Mouse (Mus musculus) hindbrain, embryonic 15.5 days (tissue): Measurements from ENCODE around the gene Ccdc73. TPM values are rescaled to one million over a fixed set of nuclear protein-coding genes. Genes with fewer than 3 reads are reported as not detected.
"Not testable (repeated sequence)": the region's sequence is repeated elsewhere in the genome, so short reads cannot be mapped to it uniquely, and the experiment has no call there.

ENCODE experiments used
- ATAC-seq: fragments of 200-750 bp; cut with Nextera tagmentation; 2 replicates; pipeline ENCODE4 v1.8.0; 2017; ENCODE audit warnings: low read depth, moderate number of reproducible peaks, moderate TSS enrichment; ENCODE audit not compliant: low FRiP score
- H3K27ac ChIP-seq: fragments of 300-500 bp; sonication (generic); replicated peaks from 2 replicates; pipeline ENCODE4 v1.5.1; 2015; ENCODE audit warnings: mild to moderate bottlenecking, inconsistent platforms
- H3K27me3 ChIP-seq: fragments of 300-500 bp; sonication (generic); 2 replicates; pipeline ENCODE4 v1.6.1; 2015; ENCODE audit warnings: control low read depth, inconsistent platforms
- H3K36me3 ChIP-seq: fragments of 300-500 bp; sonication (generic); 2 replicates; pipeline ENCODE4 v1.6.1; 2015; ENCODE audit warnings: control low read depth, inconsistent platforms
- H3K4me1 ChIP-seq: fragments of 300-500 bp; sonication (generic); replicated peaks from 2 replicates; pipeline ENCODE4 v1.6.1; 2015; ENCODE audit warnings: control low read depth, inconsistent platforms
- H3K4me2 ChIP-seq: fragments of 300-500 bp; sonication (generic); 2 replicates; pipeline ENCODE4 v1.6.1; 2015; ENCODE audit warnings: moderate library complexity, mild to moderate bottlenecking, inconsistent platforms
- H3K4me3 ChIP-seq: fragments of 300-500 bp; sonication (generic); 2 replicates; pipeline ENCODE4 v1.5.1; 2015; ENCODE audit warnings: mild to moderate bottlenecking, inconsistent platforms
- H3K9ac ChIP-seq: fragments of 300-500 bp; sonication (generic); 2 replicates; pipeline ENCODE4 v1.6.1; 2015; ENCODE audit warnings: inconsistent platforms
- H3K9me3 ChIP-seq: fragments of 300-500 bp; sonication (generic); 2 replicates; pipeline ENCODE4 v1.6.1; 2016; ENCODE audit warnings: control low read depth, inconsistent platforms
- WGBS: fragments of 180-500 bp; shearing (Covaris S2); methylation state at CpG from one replicate; pipeline ENCODE4 v1.1.7; 2015; 5-methylcytosine and 5-hydroxymethylcytosine counted together
- polyA plus RNA-seq: library from polyadenylated mRNA; unstranded; fragments of >200 nt; fragmentation: Nextera tagmentation; extraction: Ambion mirVana; gene quantifications from 2 replicates; pipeline ENCODE4 v1.2.1, GENCODE M21; 2015

The Ccdc73 gene
- polyA plus RNA-seq, 1 experiment from 2014 or later, result 4.5 TPM

DNA sequence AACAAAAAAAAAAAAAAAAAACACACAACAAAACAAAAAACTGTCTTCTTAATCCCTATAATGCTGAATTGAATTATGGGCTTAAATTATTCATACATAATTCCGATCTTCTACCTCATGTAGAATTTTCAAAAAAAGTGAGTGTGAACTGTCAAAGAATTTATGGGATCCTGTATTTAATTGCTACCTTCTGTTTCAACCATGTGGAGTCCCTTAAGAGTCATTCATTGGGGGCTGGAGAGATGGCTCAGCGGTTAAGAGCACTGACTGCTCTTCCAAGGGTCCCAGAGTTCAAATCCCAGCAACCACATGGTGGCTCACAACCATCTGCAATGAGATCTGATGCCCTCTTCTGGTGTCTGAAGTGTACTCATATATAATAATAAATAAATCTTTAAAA lies 19.7 kb downstream of the Ccdc73 start:
- H3K27ac ChIP-seq, H3K27me3 ChIP-seq, H3K4me2 ChIP-seq, ATAC-seq, H3K4me1 ChIP-seq, H3K36me3 ChIP-seq, H3K9ac ChIP-seq, H3K4me3 ChIP-seq, H3K9me3 ChIP-seq: not testable (repeated sequence)
- WGBS, result 67% methylated on average over 2 of the region's 2 CpGs

DNA sequence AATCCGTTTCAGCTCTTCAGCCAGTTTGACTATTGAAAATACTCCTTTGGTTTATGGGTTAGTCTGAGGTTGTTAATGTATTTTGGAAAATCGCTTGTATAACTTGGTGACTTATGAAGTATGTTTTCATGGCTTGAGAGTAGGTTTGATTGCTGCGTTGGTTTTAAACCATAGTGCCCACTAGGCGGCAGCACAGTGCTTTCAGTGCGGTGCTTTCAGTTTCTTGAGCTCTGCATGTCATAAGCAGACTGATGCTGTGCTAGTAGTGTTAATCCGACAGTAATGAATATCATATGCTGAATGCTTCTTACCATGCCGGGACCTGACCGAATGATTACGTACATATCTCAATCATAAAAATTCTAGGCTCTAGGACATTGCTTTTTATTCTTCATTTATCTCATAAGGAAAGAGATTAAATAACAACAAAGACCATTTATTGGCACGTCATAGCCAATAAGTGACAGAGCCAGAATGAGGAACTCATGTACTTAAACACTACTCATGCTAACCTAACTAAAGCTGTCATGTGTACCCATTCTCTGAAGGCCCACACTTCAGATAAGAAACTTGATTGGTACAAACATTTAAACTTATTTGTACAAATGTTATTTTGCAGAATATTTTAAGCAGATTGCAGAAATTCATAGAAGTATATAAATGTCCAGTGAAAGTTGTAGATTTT lies 20.4 kb downstream of the Ccdc73 start:
- Histone ChIP-seq H3K4me1 (no peaks in the 10 kb centered on the region), H3K4me3 (no peak overlapping the region), H3K9ac (no peak overlapping the region), H3K27ac (no peak overlapping the region), H3K4me2 (no peak overlapping the region), H3K9me3 (no peaks in the 10 kb centered on the region), H3K36me3 (no peaks in the 10 kb centered on the region), H3K27me3 (0 out of 2 replicates have a peak, but pooled peaks cover 2% of the 10 kb centered on the region)
- WGBS, result 22% methylated on average over 10 of the region's 10 CpGs
- peak; percentile 51; the same call in 1 of the 2 replicates for ATAC-seq

DNA sequence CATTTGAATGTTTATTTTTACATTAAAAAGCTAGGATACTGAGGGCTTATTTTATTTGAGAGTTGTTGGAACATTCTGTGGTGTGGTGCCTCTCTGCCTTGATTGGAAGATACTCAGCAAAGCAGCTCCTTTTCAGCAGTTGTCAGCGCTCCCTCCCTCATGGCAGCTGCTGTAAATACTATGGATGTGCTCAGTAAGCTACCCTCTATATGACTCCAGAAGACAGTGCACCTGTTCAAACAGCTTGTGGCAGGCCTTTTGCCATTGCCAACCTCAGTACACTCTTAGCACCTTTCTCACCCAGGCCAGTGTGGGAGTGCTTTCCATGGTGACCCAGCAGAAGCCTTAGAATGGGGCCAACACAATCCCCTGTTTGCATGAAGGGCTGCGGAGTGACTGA lies 32.4 kb downstream of the Ccdc73 start:
- no peak for ATAC-seq
- H3K4me3 ChIP-seq, result no peak overlapping the region
- H3K9ac ChIP-seq, result no peak overlapping the region
- no peaks in the 10 kb centered on the region for H3K36me3 ChIP-seq
- H3K9me3 ChIP-seq, result no peaks in the 10 kb centered on the region
- H3K4me2 ChIP-seq, result no peak overlapping the region
- 93% methylated on average over 2 of the region's 2 CpGs for WGBS
- H3K27ac ChIP-seq, result no peak overlapping the region
- H3K27me3 ChIP-seq, result no peaks in the 10 kb centered on the region
- no peaks in the 10 kb centered on the region for H3K4me1 ChIP-seq

DNA sequence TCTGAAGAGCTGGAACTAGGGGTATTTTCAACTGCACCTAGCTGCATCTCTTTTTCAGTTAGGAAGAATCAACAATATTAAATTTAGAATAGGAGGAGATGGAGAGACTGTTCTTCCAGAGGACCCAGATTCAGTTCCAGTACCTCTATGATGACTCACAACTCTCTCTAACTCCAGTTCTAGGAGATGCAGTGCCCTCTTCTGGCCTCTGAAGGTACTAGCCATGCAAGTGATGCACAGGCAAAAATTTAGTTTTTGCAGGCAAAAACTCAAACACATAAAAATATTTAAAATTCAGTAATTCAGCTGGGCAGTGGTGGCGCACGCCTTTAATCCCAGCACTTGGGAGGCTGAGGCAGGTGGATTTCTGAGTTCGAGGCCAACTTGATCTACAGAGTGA lies 48.1 kb downstream of the Ccdc73 start:
- H3K27ac ChIP-seq, result no peak overlapping the region
- ATAC-seq, result no peak
- WGBS, result 91% methylated on average over 3 of the region's 3 CpGs
- H3K9me3 ChIP-seq, result no peaks in the 10 kb centered on the region
- no peak overlapping the region for H3K4me3 ChIP-seq
- H3K4me2 ChIP-seq, result no peak overlapping the region
- H3K27me3 ChIP-seq, result no peaks in the 10 kb centered on the region
- no peak overlapping the region for H3K9ac ChIP-seq
- no peaks in the 10 kb centered on the region for H3K36me3 ChIP-seq
- H3K4me1 ChIP-seq, result no peaks in the 10 kb centered on the region

DNA sequence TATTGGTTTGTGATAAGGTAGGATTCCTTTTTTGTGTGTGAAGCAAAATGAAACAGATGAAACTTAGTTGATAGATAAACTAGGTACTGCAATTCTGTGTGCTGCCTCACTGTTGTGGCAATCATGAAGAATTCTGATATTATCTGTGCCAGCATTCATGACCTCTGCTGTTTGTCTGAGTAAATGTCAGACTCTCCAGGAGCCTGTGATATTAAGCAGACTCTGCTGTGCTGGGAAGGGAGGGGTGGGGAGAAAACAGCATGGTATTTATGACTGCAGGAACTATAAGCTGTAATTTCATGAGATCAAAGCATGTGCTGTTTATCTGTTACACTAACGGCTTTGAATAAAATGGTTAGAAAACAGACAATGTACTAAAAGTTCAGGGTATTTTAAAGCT lies 96.9 kb downstream of the Ccdc73 start:
- no peaks in the 10 kb centered on the region for H3K36me3 ChIP-seq
- no peak overlapping the region for H3K27ac ChIP-seq
- H3K9ac ChIP-seq, result no peak overlapping the region
- H3K4me1 ChIP-seq, result no peaks in the 10 kb centered on the region
- no peak overlapping the region for H3K4me3 ChIP-seq
- no peak for ATAC-seq
- no peak overlapping the region for H3K4me2 ChIP-seq
- no peaks in the 10 kb centered on the region for H3K27me3 ChIP-seq
- no peaks in the 10 kb centered on the region for H3K9me3 ChIP-seq
- 56% methylated on average over 1 of the region's 1 CpGs for WGBS

DNA sequence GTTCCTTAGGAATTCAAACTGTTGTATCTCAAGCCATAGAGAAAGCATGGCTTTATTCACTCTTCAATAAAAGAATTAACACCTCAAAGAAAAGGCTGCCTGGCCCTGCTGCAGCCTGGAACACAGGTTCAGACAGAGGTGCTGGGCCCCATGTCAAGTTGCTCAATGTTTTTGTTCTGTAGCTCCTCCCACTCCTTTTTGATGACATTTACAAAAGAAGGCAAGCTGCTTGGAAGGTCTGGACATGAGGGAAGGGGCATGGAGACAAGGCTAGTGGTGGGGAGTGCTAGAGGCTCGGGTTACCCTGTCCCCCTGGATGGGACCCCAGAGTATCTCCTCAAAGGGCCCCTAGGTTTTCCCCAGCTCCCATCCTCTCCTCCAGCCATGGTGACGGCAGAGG lies 114.1 kb downstream of the Ccdc73 start:
- H3K27ac ChIP-seq, result no peak overlapping the region
- ATAC-seq, result no peak
- no peak overlapping the region for H3K4me2 ChIP-seq
- no peak overlapping the region for H3K9ac ChIP-seq
- H3K9me3 ChIP-seq, result no peaks in the 10 kb centered on the region
- 10% methylated on average over 2 of the region's 2 CpGs for WGBS
- no peak overlapping the region for H3K4me3 ChIP-seq
- no peaks in the 10 kb centered on the region for H3K27me3 ChIP-seq
- H3K36me3 ChIP-seq, result no peaks in the 10 kb centered on the region
- H3K4me1 ChIP-seq, result no peaks in the 10 kb centered on the region

DNA sequence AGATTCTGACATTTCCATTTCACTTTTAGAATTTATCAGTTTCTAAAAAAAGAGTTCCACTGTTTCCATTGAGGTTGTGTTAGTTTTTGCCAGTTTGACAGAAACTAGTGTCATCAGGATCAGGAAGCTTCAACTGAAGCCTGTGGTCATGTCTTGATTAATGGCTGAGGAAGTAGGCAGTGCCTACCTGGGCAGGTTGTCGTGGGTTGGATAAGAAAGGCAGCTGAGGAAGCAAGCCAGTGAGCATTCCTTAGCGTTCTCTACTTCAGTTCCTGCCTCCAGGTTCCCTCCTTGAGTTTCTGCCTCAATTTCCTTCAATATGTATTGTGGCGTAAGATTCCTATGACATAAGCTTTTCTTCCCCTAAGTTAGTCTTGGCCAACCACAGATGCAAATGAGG lies 118.2 kb downstream of the Ccdc73 start:
- ATAC-seq, result no peak
- Histone ChIP-seq H3K27me3 (no peaks in the 10 kb centered on the region), H3K4me3 (no peak overlapping the region), H3K9me3 (no peaks in the 10 kb centered on the region), H3K36me3 (no peaks in the 10 kb centered on the region), H3K9ac (no peak overlapping the region), H3K27ac (no peak overlapping the region), H3K4me2 (no peak overlapping the region), H3K4me1 (no peaks in the 10 kb centered on the region)
- WGBS, result 72% methylated on average over 3 of the region's 3 CpGs

DNA sequence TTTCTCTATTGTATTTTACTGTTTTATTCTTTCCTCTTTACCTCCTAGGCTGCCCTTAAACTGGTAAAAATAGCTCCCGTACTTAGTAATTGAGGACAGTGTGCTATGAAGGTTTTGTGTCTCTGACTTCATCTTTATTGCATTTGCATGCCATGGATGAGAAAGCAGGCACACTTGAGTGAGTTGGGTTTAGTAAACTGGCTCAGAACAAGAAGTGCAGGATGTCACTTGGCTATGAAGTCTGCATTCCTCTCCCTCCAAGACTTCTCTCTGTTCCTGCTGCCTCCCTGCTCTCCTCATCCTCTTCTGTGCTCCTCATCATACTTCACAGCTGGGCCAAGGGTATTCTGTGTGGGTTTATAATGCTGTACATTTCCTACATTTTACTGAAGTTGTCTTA lies 121.4 kb downstream of the Ccdc73 start:
- H3K27me3 ChIP-seq, result no peaks in the 10 kb centered on the region
- no peaks in the 10 kb centered on the region for H3K36me3 ChIP-seq
- no peak overlapping the region for H3K4me2 ChIP-seq
- no peaks in the 10 kb centered on the region for H3K4me1 ChIP-seq
- H3K9ac ChIP-seq, result no peak overlapping the region
- H3K9me3 ChIP-seq, result no peaks in the 10 kb centered on the region
- ATAC-seq, result no peak
- WGBS, result 94% methylated on average over 1 of the region's 1 CpGs
- H3K27ac ChIP-seq, result no peak overlapping the region
- H3K4me3 ChIP-seq, result no peak overlapping the region

DNA sequence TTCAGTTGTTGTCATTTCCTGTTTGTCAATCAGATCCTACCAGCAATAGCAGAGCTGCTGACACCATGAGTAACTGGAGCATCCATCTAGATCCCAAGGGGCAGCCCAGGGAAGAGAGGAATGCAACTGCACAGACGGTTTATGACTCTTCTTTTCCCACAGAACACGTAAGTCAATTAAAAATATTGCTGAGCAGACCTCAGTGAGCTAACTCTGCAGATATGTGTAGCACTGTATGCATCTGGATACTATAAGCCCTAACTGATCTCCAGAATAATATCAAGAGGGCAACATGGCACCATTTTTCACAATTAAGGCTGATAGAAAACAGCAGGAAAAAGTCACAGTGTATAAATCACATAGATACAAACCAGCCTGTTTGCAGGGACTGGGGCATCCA lies 126.8 kb downstream of the Ccdc73 start:
- WGBS, result 53% methylated on average over 2 of the region's 2 CpGs
- peak; percentile 34; the same call in 1 of the 2 replicates for ATAC-seq
- no peaks in the 10 kb centered on the region for H3K27me3 ChIP-seq
- no peak overlapping the region for H3K27ac ChIP-seq
- H3K4me2 ChIP-seq, result no peak overlapping the region
- H3K4me1 ChIP-seq, result no peaks in the 10 kb centered on the region
- no peaks in the 10 kb centered on the region for H3K9me3 ChIP-seq
- H3K4me3 ChIP-seq, result no peak overlapping the region
- no peak overlapping the region for H3K9ac ChIP-seq
- H3K36me3 ChIP-seq, result peaks cover 17% of the 10 kb centered on the region; the same call in 1 of the 2 replicates

DNA sequence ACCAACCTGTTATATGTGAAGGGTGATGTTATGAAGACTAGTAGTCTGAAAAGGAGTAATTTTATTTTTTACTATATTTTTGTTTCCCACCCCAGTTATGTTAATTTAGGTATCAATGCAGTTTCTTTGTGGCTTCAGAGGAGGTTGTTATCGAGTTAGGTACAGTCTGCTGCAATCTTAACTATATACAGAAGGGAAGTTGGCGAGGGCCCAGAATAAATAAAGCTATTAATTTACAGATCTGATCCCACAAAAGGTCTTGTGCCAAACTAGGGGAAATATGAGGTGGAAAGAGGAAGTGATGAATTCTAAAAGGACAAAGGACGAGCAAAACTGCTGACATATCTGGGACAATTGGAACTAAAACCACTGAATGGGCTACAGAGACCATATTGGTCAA lies 128.6 kb downstream of the Ccdc73 start:
- no peaks in the 10 kb centered on the region for H3K9me3 ChIP-seq
- ATAC-seq, result no peak
- H3K4me2 ChIP-seq, result no peak overlapping the region
- no peaks in the 10 kb centered on the region for H3K27me3 ChIP-seq
- WGBS, result 91% methylated on average over 3 of the region's 3 CpGs
- H3K4me1 ChIP-seq, result no peaks in the 10 kb centered on the region
- no peak overlapping the region for H3K27ac ChIP-seq
- no peak overlapping the region for H3K9ac ChIP-seq
- no peak overlapping the region for H3K4me3 ChIP-seq
- H3K36me3 ChIP-seq, result peaks cover 20% of the 10 kb centered on the region

DNA sequence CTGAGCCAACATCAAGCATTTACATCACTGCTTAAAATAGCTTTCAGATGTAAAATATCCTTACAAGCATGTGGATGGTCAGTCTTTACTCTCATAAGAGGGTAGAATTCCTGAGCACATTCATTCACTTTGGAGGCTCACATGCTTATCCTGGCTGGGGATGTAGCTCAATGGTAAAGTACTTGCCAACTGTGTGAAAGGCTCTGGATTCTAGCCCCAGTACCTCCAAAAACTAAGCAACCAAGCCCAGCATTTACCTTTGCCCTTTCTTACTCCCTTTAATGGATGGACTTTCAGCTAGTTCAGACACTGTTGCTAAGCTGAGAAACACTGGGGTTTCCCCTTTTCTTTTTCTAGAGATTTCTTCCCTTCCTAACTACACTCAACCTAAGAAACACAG lies 139.6 kb downstream of the Ccdc73 start:
- no peaks in the 10 kb centered on the region for H3K9me3 ChIP-seq
- no peak overlapping the region for H3K27ac ChIP-seq
- peaks cover 69% of the 10 kb centered on the region for H3K36me3 ChIP-seq
- H3K9ac ChIP-seq, result no peak overlapping the region
- H3K4me3 ChIP-seq, result no peak overlapping the region
- no peaks in the 10 kb centered on the region for H3K4me1 ChIP-seq
- no peak for ATAC-seq
- no peak overlapping the region for H3K4me2 ChIP-seq
- H3K27me3 ChIP-seq, result no peaks in the 10 kb centered on the region

DNA sequence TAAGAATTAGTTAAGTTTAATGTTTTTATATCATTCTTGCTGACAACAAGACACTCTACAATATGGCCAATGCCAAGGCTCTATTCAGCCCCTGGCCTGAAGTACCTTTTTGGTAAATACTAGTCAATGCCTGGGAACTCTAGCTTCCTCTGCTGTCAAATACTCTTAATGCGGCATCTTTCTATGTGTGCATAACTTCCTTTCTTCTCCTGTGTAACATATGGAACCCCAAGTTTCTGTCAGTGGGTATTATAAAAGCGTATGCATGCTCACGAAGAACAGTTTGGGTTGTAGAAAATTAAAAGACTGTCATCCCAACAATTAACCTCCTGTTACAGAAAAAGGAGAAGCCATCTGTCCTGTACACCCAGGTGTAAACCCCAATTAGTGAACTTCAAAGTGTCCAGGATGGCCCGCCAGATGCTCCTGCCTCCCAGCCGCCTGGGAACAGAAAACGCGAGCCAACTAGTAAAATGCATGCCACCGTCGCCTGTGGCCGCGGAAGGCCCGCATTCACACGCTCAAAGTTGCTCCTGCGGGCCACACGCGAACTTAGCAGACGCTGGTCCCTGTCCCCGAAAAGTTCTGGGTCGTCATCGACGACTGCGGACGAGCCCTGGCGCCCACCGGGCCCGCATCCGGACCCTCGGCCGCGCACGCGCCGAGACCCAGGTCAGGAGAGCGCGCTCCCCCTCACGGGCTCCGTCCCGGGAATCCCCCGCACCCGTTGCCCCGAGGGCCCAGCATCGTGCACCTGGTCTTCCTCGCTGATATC lies 148.8 kb downstream of the Ccdc73 start:
- Histone ChIP-seq H3K9me3 (no peaks in the 10 kb centered on the region), H3K4me3 (peak overlapping the region; percentile 75), H3K4me2 (peak overlapping the region; percentile 83), H3K27me3 (no peaks in the 10 kb centered on the region), H3K9ac (peak overlapping the region; percentile 76), H3K36me3 (peaks cover 18% of the 10 kb centered on the region), H3K4me1 (peaks cover 18% of the 10 kb centered on the region), H3K27ac (peak overlapping the region; percentile 81)
- peak; percentile 92 for ATAC-seq
- under 1% methylated on average over 43 of the region's 43 CpGs for WGBS
